Mouse (Mus musculus): ENCODE measurements at regions not wholly inside any gene's neighbourhood (a gene's known extent, or its start where the extent isn't known, plus 50 kb on each side); places are given as distances from the start of the nearest gene placed in this dataset.
A peak's percentile ranks its signal among the peaks of the same experiment; 100 is the strongest.

DNA sequence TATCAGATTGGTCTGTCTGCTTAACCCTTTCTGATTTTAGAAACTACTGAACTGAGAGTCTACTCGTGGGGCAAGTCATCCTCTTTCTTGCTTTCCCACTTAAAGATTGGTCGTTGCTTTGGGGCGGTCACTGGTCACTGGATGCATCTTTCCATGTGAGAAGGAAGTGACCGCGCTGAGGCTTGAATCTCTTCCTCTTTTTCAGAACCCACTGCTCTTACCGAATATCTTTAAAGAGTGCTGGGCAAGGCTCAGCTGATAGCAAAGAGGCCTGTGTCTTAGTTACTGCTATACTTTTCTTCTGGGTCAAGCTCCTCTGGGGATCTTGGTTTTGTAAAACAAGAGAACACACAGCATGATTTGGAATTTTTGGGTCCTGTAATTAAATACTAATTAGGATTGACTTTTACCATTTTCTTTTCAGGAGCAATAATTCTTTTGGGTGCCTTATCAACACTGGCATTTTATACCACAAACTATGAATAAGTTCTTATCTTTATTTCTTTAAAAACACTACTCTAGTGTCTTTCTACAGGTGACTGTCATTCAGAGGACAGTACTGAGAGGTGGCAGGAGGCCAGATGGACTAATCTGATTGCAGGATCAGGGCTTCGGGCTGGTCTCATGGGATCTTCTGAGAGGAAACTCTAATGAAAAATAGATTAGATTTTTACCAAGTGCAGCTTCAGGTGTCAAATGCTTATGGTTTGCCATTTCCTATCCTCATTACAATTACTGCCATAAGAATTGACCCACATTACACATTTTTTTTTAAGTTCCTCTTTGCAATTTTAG, 114.6 kb upstream of the Tom1l1 start:
- no peak for DNase-seq (ENCODE audit: low read depth, low spot score)

GRCm38 (mm10) chr11:90797577-90797976, 109.4 kb upstream of the Tom1l1 start:
- no peak for DNase-seq (ENCODE audit: low read depth, low spot score)

DNA sequence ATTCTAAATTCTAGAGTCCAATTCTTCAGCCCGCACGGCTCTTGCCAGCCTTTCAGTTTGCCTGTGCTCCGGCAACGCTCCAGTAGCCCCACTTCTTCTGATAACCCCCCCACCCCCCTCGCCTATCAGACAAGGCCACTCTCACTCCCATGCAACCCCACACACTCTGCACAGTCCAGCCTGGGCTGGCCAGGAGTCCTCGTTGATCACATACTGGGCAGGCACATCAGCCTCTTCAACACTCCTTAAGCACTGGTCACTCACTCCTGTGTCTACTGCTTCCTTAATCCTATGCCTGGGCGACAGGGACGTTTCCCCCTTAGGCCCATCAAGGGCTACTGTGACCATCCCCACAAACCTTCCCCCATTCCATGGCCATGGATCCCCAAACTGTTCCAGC, 95.4 kb upstream of the Tom1l1 start:
- no peak for DNase-seq (ENCODE audit: low read depth, low spot score)

DNA sequence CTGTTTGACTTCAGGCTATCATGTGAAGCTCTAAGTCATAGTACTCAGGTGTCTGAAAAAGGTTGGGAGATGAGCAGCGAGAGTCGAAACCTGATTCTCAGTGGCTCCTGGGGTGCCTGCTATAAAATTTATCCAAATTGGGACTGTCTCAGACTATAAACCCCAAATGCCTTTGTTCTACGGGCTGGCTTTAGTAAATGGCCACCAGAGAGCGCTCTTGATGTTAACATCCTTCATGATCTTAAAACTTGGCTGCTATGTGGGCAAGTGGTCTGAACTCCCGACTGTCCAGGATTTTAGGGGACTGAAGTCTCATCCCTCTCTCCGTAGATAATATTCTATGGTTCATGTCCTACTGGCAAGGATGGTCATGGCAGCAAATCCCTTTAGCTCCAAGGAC, 94.8 kb upstream of the Tom1l1 start:
- peak; percentile 48 for DNase-seq (ENCODE audit: low read depth, low spot score)

GRCm38 (mm10) chr11:90775752-90776151, 87.6 kb upstream of the Tom1l1 start:
- no peak for DNase-seq (ENCODE audit: low read depth, low spot score)

DNA sequence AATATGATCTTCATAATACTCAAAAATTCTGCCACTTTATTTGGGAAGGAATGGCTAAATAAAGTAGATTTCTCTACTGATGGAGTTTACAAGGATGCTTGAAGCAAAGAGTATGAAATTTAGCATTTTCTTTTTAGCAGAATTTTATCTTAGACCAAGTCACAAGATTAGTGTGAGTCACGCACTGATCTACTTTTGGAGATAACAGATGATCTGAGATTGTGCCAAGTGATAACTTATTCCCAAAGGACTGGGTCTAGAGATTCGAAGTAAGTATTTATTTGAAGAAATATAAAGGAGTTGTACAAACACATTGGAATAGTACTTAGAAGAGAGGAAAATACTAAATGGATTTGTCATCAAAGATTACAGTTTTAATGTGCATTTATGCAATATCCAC, 67.8 kb upstream of the Tom1l1 start:
- DNase-seq (ENCODE audit: low read depth, low spot score): no peak

GRCm38 (mm10) chr11:90748448-90748847, 60.3 kb upstream of the Tom1l1 start:
- DNase-seq (ENCODE audit: low read depth, low spot score): peak; percentile 2

DNA sequence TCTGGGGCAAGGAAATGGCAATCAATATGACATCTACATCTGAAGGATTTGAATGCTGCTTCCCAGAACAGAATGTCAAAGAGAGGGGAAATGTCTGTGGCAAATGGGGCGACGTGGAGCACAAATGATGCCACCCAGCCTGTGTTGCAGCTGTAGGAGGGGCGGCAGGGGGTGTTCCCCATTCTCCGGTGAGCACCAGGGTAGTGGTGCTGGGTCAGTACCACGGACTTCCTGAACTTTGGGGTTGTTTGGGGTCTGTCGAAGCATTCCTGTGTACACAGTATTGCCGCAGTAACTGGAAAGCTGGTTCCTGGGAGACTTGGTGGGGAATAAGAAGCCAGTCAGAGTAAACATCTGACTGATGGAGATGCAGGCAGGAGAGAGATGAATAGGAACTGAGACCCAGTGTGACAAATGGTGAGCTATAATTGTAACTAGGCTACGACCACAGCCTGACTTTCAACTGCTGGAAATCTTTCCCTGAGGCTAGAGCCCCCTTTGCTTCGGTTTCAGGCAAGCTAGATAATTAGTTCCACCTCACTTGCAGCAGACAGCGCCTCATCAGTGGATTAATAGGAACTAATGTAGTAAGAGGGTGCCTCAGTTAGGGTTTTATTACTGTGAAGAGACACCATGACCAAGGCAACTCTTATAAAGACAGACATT, 53.9 kb upstream of the Tom1l1 start:
- DNase-seq (ENCODE audit: low read depth, low spot score): no peak

DNA sequence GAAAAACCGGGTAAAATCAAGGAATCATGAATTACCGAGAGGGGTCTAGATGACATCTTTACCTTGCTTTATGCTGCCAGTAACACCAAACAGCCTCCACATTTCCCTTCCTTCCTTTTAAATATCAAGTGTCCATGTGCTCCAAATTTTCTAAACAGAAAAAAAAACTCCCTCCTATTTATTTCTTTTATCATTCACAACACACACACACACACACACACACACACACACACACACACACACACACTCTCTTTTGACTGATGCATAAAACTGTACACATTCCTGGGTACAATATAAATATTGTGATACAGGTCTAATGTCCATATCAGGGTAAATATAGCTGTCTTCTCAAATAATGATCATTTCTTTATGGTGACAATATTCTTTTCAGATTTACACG, 51.3 kb upstream of the Tom1l1 start:
- DNase-seq (ENCODE audit: low read depth, low spot score): no peak

GRCm38 (mm10) chr11:90738741-90739140, 50.6 kb upstream of the Tom1l1 start:
- no peak for DNase-seq (ENCODE audit: low read depth, low spot score)

All from forelimb bud, embryonic 11.5 days (tissue).